Mouse (Mus musculus): Measurements from ENCODE around the gene Bend3. TPM values are rescaled to one million over a fixed set of nuclear protein-coding genes. Genes with fewer than 3 reads are reported as not detected.
A peak's percentile ranks its signal among the peaks of the same experiment; 100 is the strongest.

Gene Bend3
- polyA plus RNA-seq, 1 experiment from 2014 or later: 5.3 TPM

DNA sequence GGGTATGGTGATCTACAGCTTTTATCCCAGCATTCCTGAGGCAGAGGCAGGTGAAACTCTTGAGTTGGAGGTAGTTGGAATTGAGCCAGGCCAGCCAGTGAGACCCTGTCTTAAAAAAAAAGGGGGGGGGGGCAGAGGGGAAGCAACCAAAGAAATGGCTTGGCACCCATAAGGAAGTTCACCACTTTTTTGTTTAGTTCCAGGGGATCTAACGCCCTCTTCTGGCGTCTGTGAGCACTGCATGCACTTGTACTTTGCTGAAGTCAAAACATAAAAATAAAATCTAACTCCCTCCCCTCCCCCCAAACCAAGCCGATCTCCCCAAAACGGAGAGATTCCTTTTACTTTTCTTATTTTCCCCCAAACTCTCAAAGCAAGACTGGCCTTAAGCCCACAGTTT lies 3.3 kb upstream of the Bend3 start:
- no peak overlapping the region for H3K4me3 ChIP-seq (ENCODE audit: low read depth, low read length)
- H3K27ac ChIP-seq (ENCODE audit: low read depth): no peak overlapping the region
- no peak overlapping the region for H3K9ac ChIP-seq (ENCODE audit: low read length)
- peaks cover 10% of the 10 kb centered on the region; the same call in 1 of the 2 replicates for H3K4me1 ChIP-seq (replicated peaks; ENCODE audit: control insufficient read depth, insufficient read depth, low read length)
- no peaks in the 10 kb centered on the region for H3K36me3 ChIP-seq (ENCODE audit: control insufficient read depth, insufficient read depth, low read length)
- ATAC-seq (replicated peaks; ENCODE audit: low FRiP score, low TSS enrichment, low read depth) (no peak), DNase-seq (ENCODE audit: low spot score) (no peak)
- WGBS: 68% methylated on average over 4 of the region's 4 CpGs
- no peaks in the 10 kb centered on the region for H3K27me3 ChIP-seq (replicated peaks; ENCODE audit: control insufficient read depth, insufficient read depth, low read length)
- H3K9me3 ChIP-seq (ENCODE audit: control insufficient read depth, low read length): no peaks in the 10 kb centered on the region
- H3K4me2 ChIP-seq (ENCODE audit: low read length): no peak overlapping the region

DNA sequence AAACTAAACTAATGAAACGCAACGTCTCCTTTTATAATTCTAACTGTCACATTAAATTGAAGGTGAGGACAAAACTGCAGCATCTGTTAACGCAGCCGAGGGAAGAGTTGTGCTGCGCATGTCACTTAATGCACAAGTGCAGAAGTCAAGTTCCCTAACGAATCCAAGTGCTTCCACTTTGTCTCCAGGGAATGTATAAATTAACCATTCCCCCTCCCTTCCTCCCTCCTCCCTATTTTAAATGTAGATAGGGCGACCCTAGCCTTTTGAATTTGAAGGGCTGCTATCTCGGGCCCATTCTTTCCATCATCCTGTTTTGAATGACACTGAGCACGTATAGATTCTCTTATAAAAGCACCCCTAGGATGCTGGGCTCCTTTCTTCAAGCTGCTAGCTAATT lies 1.2 kb upstream of the Bend3 start:
- ATAC-seq (replicated peaks; ENCODE audit: low FRiP score, low TSS enrichment, low read depth): no peak
- 16% methylated on average over 9 of the region's 9 CpGs for WGBS

GRCm38 (mm10) chr10:43477865-43478681 lies 558 bp upstream of the Bend3 start:
- Histone ChIP-seq H3K9ac (ENCODE audit: low read length) (peak overlapping the region; percentile 98), H3K27ac (ENCODE audit: low read depth) (peak overlapping the region; percentile 98), H3K9me3 (ENCODE audit: control insufficient read depth, low read length) (no peaks in the 10 kb centered on the region), H3K4me2 (ENCODE audit: low read length) (peak overlapping the region; percentile 88), H3K36me3 (ENCODE audit: control insufficient read depth, insufficient read depth, low read length) (no peaks in the 10 kb centered on the region), H3K4me1 (replicated peaks; ENCODE audit: control insufficient read depth, insufficient read depth, low read length) (peaks cover 25% of the 10 kb centered on the region; the same call in 1 of the 2 replicates), H3K4me3 (ENCODE audit: low read depth, low read length) (peak overlapping the region; percentile 77), H3K27me3 (replicated peaks; ENCODE audit: control insufficient read depth, insufficient read depth, low read length) (no peaks in the 10 kb centered on the region)
- 1% methylated on average over 42 of the region's 42 CpGs for WGBS
- ATAC-seq (replicated peaks; ENCODE audit: low FRiP score, low TSS enrichment, low read depth): peak; percentile 41
- peak; percentile 86 for DNase-seq (ENCODE audit: low spot score)

More for the DNA sequence above, 1.2 kb upstream of the Bend3 start:
- DNase-seq (ENCODE audit: low spot score): no peak
- H3K4me1 ChIP-seq (replicated peaks; ENCODE audit: control insufficient read depth, insufficient read depth, low read length): peaks cover 20% of the 10 kb centered on the region; the same call in 1 of the 2 replicates
- no peaks in the 10 kb centered on the region for H3K27me3 ChIP-seq (replicated peaks; ENCODE audit: control insufficient read depth, insufficient read depth, low read length)
- no peaks in the 10 kb centered on the region for H3K36me3 ChIP-seq (ENCODE audit: control insufficient read depth, insufficient read depth, low read length)
- no peaks in the 10 kb centered on the region for H3K9me3 ChIP-seq (ENCODE audit: control insufficient read depth, low read length)
- peak overlapping the region; percentile 98; the same call in 1 of the 2 replicates for H3K27ac ChIP-seq (ENCODE audit: low read depth)
- H3K4me3 ChIP-seq (ENCODE audit: low read depth, low read length): peak overlapping the region; percentile 77
- peak overlapping the region; percentile 88 for H3K4me2 ChIP-seq (ENCODE audit: low read length)
- H3K9ac ChIP-seq (ENCODE audit: low read length): peak overlapping the region; percentile 98

DNA sequence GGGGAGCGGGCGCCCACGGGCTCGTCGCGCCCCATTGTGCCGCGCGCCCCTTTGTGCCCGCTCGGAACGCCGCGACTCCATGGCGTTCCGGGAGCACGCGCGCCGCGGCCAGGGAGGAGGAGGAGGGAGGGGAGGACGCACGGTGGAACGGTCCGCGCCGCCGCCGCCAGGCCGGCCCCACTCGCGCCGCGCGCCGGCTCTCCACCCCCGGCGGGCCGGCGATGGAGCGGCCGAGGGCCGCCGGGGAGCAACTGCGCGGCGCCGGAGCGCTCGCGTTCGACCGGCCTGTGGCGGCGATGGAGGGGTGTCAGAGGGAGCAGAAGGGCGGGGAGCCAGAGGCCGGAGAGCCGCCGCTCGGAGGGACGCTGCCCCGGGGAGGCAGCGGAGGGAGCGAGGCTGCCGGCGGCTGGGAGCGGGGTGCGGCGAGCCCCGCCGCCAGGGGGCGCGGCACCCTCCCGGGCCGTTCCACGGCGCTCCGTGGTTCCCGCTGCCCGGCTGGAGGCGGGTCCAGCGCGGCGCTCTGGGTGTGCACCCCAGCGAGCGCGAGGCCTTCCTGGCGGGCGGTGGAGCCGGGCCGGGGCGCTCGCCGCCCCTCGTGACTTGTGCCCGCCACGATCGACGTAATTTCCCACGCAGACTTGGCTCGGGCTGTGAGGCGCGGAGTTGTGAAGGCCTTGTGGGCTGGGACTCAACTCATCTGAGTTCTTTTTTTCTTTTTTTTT lies 966 bp downstream of the Bend3 start:
- Histone ChIP-seq H3K27ac (ENCODE audit: low read depth) (peak overlapping the region; percentile 98), H3K36me3 (ENCODE audit: control insufficient read depth, insufficient read depth, low read length) (no peaks in the 10 kb centered on the region), H3K4me1 (replicated peaks; ENCODE audit: control insufficient read depth, insufficient read depth, low read length) (peaks cover 32% of the 10 kb centered on the region; the same call in 1 of the 2 replicates), H3K4me3 (ENCODE audit: low read depth, low read length) (peak overlapping the region; percentile 77), H3K4me2 (ENCODE audit: low read length) (peak overlapping the region; percentile 88), H3K9ac (ENCODE audit: low read length) (peak overlapping the region; percentile 98), H3K9me3 (ENCODE audit: control insufficient read depth, low read length) (no peaks in the 10 kb centered on the region), H3K27me3 (replicated peaks; ENCODE audit: control insufficient read depth, insufficient read depth, low read length) (no peaks in the 10 kb centered on the region)
- peak; percentile 84 for ATAC-seq (replicated peaks; ENCODE audit: low FRiP score, low TSS enrichment, low read depth)
- peak; percentile 88 for DNase-seq (ENCODE audit: low spot score)
- under 1% methylated on average over 68 of the region's 103 CpGs for WGBS

GRCm38 (mm10) chr10:43480227-43480849 lies 1.7 kb downstream of the Bend3 start:
- H3K9me3 ChIP-seq (ENCODE audit: control insufficient read depth, low read length): no peaks in the 10 kb centered on the region
- peaks cover 32% of the 10 kb centered on the region; the same call in 1 of the 2 replicates for H3K4me1 ChIP-seq (replicated peaks; ENCODE audit: control insufficient read depth, insufficient read depth, low read length)
- H3K4me3 ChIP-seq (ENCODE audit: low read depth, low read length): peak overlapping the region; percentile 77
- H3K27ac ChIP-seq (ENCODE audit: low read depth): peak overlapping the region; percentile 98
- H3K36me3 ChIP-seq (ENCODE audit: control insufficient read depth, insufficient read depth, low read length): no peaks in the 10 kb centered on the region
- DNase-seq (ENCODE audit: low spot score): no peak
- 8% methylated on average over 13 of the region's 13 CpGs for WGBS
- no peak for ATAC-seq (replicated peaks; ENCODE audit: low FRiP score, low TSS enrichment, low read depth)
- peak overlapping the region; percentile 88 for H3K4me2 ChIP-seq (ENCODE audit: low read length)
- no peaks in the 10 kb centered on the region for H3K27me3 ChIP-seq (replicated peaks; ENCODE audit: control insufficient read depth, insufficient read depth, low read length)
- H3K9ac ChIP-seq (ENCODE audit: low read length): peak overlapping the region; percentile 98

- peaks cover 32% of the 10 kb centered on the region; the same call in 1 of the 2 replicates for H3K4me1 ChIP-seq (replicated peaks; ENCODE audit: control insufficient read depth, insufficient read depth, low read length)
- ATAC-seq (replicated peaks; ENCODE audit: low FRiP score, low TSS enrichment, low read depth) (no peak), DNase-seq (ENCODE audit: low spot score) (no peak)
- no peaks in the 10 kb centered on the region for H3K27me3 ChIP-seq (replicated peaks; ENCODE audit: control insufficient read depth, insufficient read depth, low read length)
- no peaks in the 10 kb centered on the region for H3K36me3 ChIP-seq (ENCODE audit: control insufficient read depth, insufficient read depth, low read length)
- no peak overlapping the region for H3K4me2 ChIP-seq (ENCODE audit: low read length)
- no peak overlapping the region for H3K9ac ChIP-seq (ENCODE audit: low read length)
- H3K9me3 ChIP-seq (ENCODE audit: control insufficient read depth, low read length): no peaks in the 10 kb centered on the region
- H3K27ac ChIP-seq (ENCODE audit: low read depth): no peak overlapping the region
- H3K4me3 ChIP-seq (ENCODE audit: low read depth, low read length): no peak overlapping the region
- 43% methylated on average over 4 of the region's 4 CpGs for WGBS
These were observed 2.5 kb downstream of the Bend3 start for GRCm38 (mm10) chr10:43481179-43481578.

DNA sequence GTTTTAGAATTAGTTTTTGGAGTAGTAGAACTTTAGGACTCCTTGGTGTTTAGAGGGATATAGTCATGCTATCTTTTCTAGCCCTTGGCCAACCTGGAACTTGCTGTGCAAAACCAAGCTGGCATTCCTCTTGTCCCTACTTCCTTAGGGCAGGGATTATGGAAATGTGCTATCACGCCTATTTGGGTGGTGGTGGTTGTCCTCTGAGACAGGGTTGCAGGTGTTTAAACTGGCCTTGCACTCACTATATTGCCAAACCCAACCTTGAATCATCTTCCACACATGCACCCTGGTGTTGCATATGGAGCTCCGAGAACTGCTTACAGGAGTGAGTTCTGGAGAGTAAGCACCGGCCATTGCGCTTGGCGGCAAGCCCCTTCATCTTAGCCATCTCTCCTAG lies 3.4 kb downstream of the Bend3 start:
- H3K27me3 ChIP-seq (replicated peaks; ENCODE audit: control insufficient read depth, insufficient read depth, low read length): no peaks in the 10 kb centered on the region
- no peaks in the 10 kb centered on the region for H3K9me3 ChIP-seq (ENCODE audit: control insufficient read depth, low read length)
- 91% methylated on average over 5 of the region's 5 CpGs for WGBS
- DNase-seq (ENCODE audit: low spot score) (no peak), ATAC-seq (replicated peaks; ENCODE audit: low FRiP score, low TSS enrichment, low read depth) (no peak)
- no peak overlapping the region for H3K4me2 ChIP-seq (ENCODE audit: low read length)
- H3K4me1 ChIP-seq (replicated peaks; ENCODE audit: control insufficient read depth, insufficient read depth, low read length): peaks cover 31% of the 10 kb centered on the region; the same call in 1 of the 2 replicates
- no peaks in the 10 kb centered on the region for H3K36me3 ChIP-seq (ENCODE audit: control insufficient read depth, insufficient read depth, low read length)
- no peak overlapping the region for H3K9ac ChIP-seq (ENCODE audit: low read length)
- no peak overlapping the region for H3K4me3 ChIP-seq (ENCODE audit: low read depth, low read length)
- no peak overlapping the region for H3K27ac ChIP-seq (ENCODE audit: low read depth)

GRCm38 (mm10) chr10:43483426-43483995 lies 4.9 kb downstream of the Bend3 start:
- Histone ChIP-seq H3K36me3 (ENCODE audit: control insufficient read depth, insufficient read depth, low read length) (no peaks in the 10 kb centered on the region), H3K4me1 (replicated peaks; ENCODE audit: control insufficient read depth, insufficient read depth, low read length) (peaks cover 25% of the 10 kb centered on the region; the same call in 1 of the 2 replicates), H3K4me2 (ENCODE audit: low read length) (peak overlapping the region; percentile 20; the same call in 1 of the 2 replicates), H3K9me3 (ENCODE audit: control insufficient read depth, low read length) (no peaks in the 10 kb centered on the region), H3K9ac (ENCODE audit: low read length) (peak overlapping the region; percentile 22; the same call in 1 of the 2 replicates), H3K27ac (ENCODE audit: low read depth) (peak overlapping the region; percentile 45), H3K27me3 (replicated peaks; ENCODE audit: control insufficient read depth, insufficient read depth, low read length) (no peaks in the 10 kb centered on the region), H3K4me3 (ENCODE audit: low read depth, low read length) (no peak overlapping the region)
- ATAC-seq (replicated peaks; ENCODE audit: low FRiP score, low TSS enrichment, low read depth): no peak
- no peak for DNase-seq (ENCODE audit: low spot score)
- WGBS: 23% methylated on average over 9 of the region's 9 CpGs
